Mouse (Mus musculus) forebrain, embryonic 16.5 days (tissue): ENCODE results near the gene Zcchc4. TPM values are rescaled to one million over a fixed set of nuclear protein-coding genes. Genes with fewer than 3 reads are reported as not detected.

Source experiments
- ATAC-seq: fragments of 200-750 bp; cut with Nextera tagmentation; 2 replicates; pipeline ENCODE4 v1.8.0; 2017; ENCODE audit warnings: mild to moderate bottlenecking, moderate library complexity
- H3K27ac ChIP-seq: fragments of 300-500 bp; sonication (generic); 2 replicates; pipeline ENCODE4 v1.5.1; 2014; ENCODE audit warnings: low read length, control low read depth
- H3K27me3 ChIP-seq: fragments of 300-500 bp; sonication (generic); replicated peaks from 2 replicates; pipeline ENCODE4 v1.6.1; 2014; ENCODE audit warnings: low read length; ENCODE audit not compliant: control insufficient read depth, insufficient read depth
- H3K36me3 ChIP-seq: fragments of 300-500 bp; sonication (generic); 2 replicates; pipeline ENCODE4 v1.6.1; 2014; ENCODE audit not compliant: control insufficient read depth, insufficient read depth
- H3K4me1 ChIP-seq: fragments of 300-500 bp; sonication (generic); replicated peaks from 2 replicates; pipeline ENCODE4 v1.6.1; 2014; ENCODE audit warnings: low read length; ENCODE audit not compliant: control insufficient read depth, insufficient read depth
- H3K4me2 ChIP-seq: fragments of 300-500 bp; sonication (generic); 2 replicates; pipeline ENCODE4 v1.6.1; 2014; ENCODE audit warnings: mild to moderate bottlenecking, low read length, control low read depth
- H3K4me3 ChIP-seq: fragments of 300-500 bp; sonication (generic); replicated peaks from 2 replicates; pipeline ENCODE4 v1.5.1; 2014; ENCODE audit warnings: mild to moderate bottlenecking, low read length, control low read depth
- H3K9ac ChIP-seq: fragments of 300-500 bp; sonication (generic); replicated peaks from 2 replicates; pipeline ENCODE4 v1.6.1; 2014; ENCODE audit warnings: low read depth, low read length, control low read depth
- H3K9me3 ChIP-seq: fragments of 300-500 bp; sonication (generic); 2 replicates; pipeline ENCODE4 v1.6.1; 2016; ENCODE audit warnings: low read length; ENCODE audit not compliant: control insufficient read depth
- WGBS: fragments of 180-500 bp; shearing (Covaris S2); extraction: QIAGEN DNeasy Blood & Tissue Kit; methylation state at CpG from one replicate; pipeline ENCODE4 v1.1.7; 2014; 5-methylcytosine and 5-hydroxymethylcytosine counted together
- polyA plus RNA-seq: library from polyadenylated mRNA; unstranded; fragments of >200 nt; fragmentation: Nextera tagmentation; extraction: Ambion mirVana; gene quantifications from 2 replicates; pipeline ENCODE4 v1.2.1, GENCODE M21; 2015

Zcchc4 gene
- polyA plus RNA-seq = 12.3 and 15.3 TPM in 2 replicates

- Histone ChIP-seq H3K4me1 (no peaks in the 10 kb centered on the region), H3K27me3 (no peaks in the 10 kb centered on the region), H3K4me3 (no peak within 1 kb of the TSS), H3K9ac (no peak within 1 kb of the TSS), H3K36me3 (no peaks in the 10 kb centered on the region), H3K27ac (no peak within 1 kb of the TSS), H3K9me3 (no peaks in the 10 kb centered on the region), H3K4me2 (no peak within 1 kb of the TSS)
- WGBS = 67% methylated on average over 8 of the region's 8 CpGs
- ATAC-seq = no peak
Measured at GRCm38 (mm10) chr5:52775237-52775636, at the start of gene Zcchc4. TSS of gene Zcchc4 (plus strand) at chr5:52775409.

- no peaks in the 10 kb centered on the region for H3K9me3 ChIP-seq
- no peaks in the 10 kb centered on the region for H3K4me1 ChIP-seq
- no peak overlapping the region for H3K4me3 ChIP-seq
- no peak for ATAC-seq
- no peaks in the 10 kb centered on the region for H3K36me3 ChIP-seq
- H3K4me2 ChIP-seq = no peak overlapping the region
- 86% methylated on average over 5 of the region's 5 CpGs for WGBS
- no peak overlapping the region for H3K27ac ChIP-seq
- no peaks in the 10 kb centered on the region for H3K27me3 ChIP-seq
- no peak overlapping the region for H3K9ac ChIP-seq
Measured at GRCm38 (mm10) chr5:52727747-52728146, 47.5 kb upstream of the Zcchc4 start.

GRCm38 (mm10) chr5:52732811-52733210 is 42.4 kb upstream of the Zcchc4 start:
- H3K36me3 ChIP-seq = no peaks in the 10 kb centered on the region
- H3K27ac ChIP-seq = no peak overlapping the region
- H3K4me1 ChIP-seq = no peaks in the 10 kb centered on the region
- no peaks in the 10 kb centered on the region for H3K9me3 ChIP-seq
- no peak overlapping the region for H3K4me2 ChIP-seq
- no peak overlapping the region for H3K9ac ChIP-seq
- WGBS = 82% methylated on average over 4 of the region's 4 CpGs
- no peaks in the 10 kb centered on the region for H3K27me3 ChIP-seq
- no peak for ATAC-seq
- no peak overlapping the region for H3K4me3 ChIP-seq

- Histone ChIP-seq H3K9ac (no peak overlapping the region), H3K4me1 (no peaks in the 10 kb centered on the region), H3K9me3 (no peaks in the 10 kb centered on the region), H3K4me3 (no peak overlapping the region), H3K36me3 (no peaks in the 10 kb centered on the region), H3K27me3 (no peaks in the 10 kb centered on the region), H3K27ac (no peak overlapping the region), H3K4me2 (no peak overlapping the region)
- no peak for ATAC-seq
- WGBS = 68% methylated on average over 3 of the region's 3 CpGs
Measured at GRCm38 (mm10) chr5:52736046-52736445, 39.2 kb upstream of the Zcchc4 start.

- no peak within 1 kb of the TSS for H3K27ac ChIP-seq
Measured at GRCm38 (mm10) chr5:52741391-52742111, 33.7 kb upstream of the Zcchc4 start, which contains the start of gene Pi4k2b. TSS of gene Pi4k2b (plus strand) at chr5:52741574.

GRCm38 (mm10) chr5:52742112-52742813 is 32.9 kb upstream of the Zcchc4 start:
- H3K4me3 ChIP-seq = peak overlapping the region; percentile 74
- no peaks in the 10 kb centered on the region for H3K27me3 ChIP-seq
- no peak overlapping the region for H3K27ac ChIP-seq
- no peaks in the 10 kb centered on the region for H3K9me3 ChIP-seq
- peak overlapping the region; percentile 64 for H3K9ac ChIP-seq
- H3K36me3 ChIP-seq = no peaks in the 10 kb centered on the region
- ATAC-seq = peak; percentile 26; the same call in 1 of the 2 replicates
- H3K4me1 ChIP-seq = peaks cover 7% of the 10 kb centered on the region
- H3K4me2 ChIP-seq = peak overlapping the region; percentile 93
- 3% methylated on average over 17 of the region's 17 CpGs for WGBS

More at GRCm38 (mm10) chr5:52741391-52742111, 33.7 kb upstream of the Zcchc4 start, which contains the start of gene Pi4k2b:
- Histone ChIP-seq H3K9me3 (no peaks in the 10 kb centered on the region), H3K4me1 (peaks cover 7% of the 10 kb centered on the region), H3K9ac (peak within 1 kb of the TSS; percentile 64), H3K4me3 (peak within 1 kb of the TSS; percentile 74), H3K27me3 (no peaks in the 10 kb centered on the region), H3K4me2 (peak within 1 kb of the TSS; percentile 93), H3K36me3 (no peaks in the 10 kb centered on the region)
- WGBS = under 1% methylated on average over 75 of the region's 75 CpGs
- peak; percentile 91 for ATAC-seq

- no peak overlapping the region for H3K4me2 ChIP-seq
- no peak overlapping the region for H3K9ac ChIP-seq
- peaks cover 7% of the 10 kb centered on the region for H3K4me1 ChIP-seq
- H3K27ac ChIP-seq = no peak overlapping the region
- H3K27me3 ChIP-seq = no peaks in the 10 kb centered on the region
- H3K36me3 ChIP-seq = no peaks in the 10 kb centered on the region
- WGBS = 66% methylated on average over 4 of the region's 4 CpGs
- no peak for ATAC-seq
- H3K4me3 ChIP-seq = no peak overlapping the region
- H3K9me3 ChIP-seq = no peaks in the 10 kb centered on the region
Measured at GRCm38 (mm10) chr5:52743231-52743630, 32.0 kb upstream of the Zcchc4 start.

- Histone ChIP-seq H3K4me1 (peaks cover 7% of the 10 kb centered on the region), H3K4me2 (no peak overlapping the region), H3K9ac (no peak overlapping the region), H3K4me3 (no peak overlapping the region), H3K27ac (no peak overlapping the region), H3K9me3 (no peaks in the 10 kb centered on the region), H3K27me3 (no peaks in the 10 kb centered on the region), H3K36me3 (no peaks in the 10 kb centered on the region)
- ATAC-seq = no peak
Measured at GRCm38 (mm10) chr5:52746920-52747319, 28.3 kb upstream of the Zcchc4 start.

GRCm38 (mm10) chr5:52748732-52749131 is 26.5 kb upstream of the Zcchc4 start:
- Histone ChIP-seq H3K9ac (no peak overlapping the region), H3K27ac (no peak overlapping the region), H3K4me1 (no peaks in the 10 kb centered on the region), H3K4me3 (no peak overlapping the region), H3K9me3 (no peaks in the 10 kb centered on the region), H3K36me3 (no peaks in the 10 kb centered on the region), H3K27me3 (no peaks in the 10 kb centered on the region), H3K4me2 (no peak overlapping the region)
- WGBS = 84% methylated on average over 5 of the region's 5 CpGs
- ATAC-seq = no peak
